Mouse (Mus musculus): Measurements from ENCODE around the gene Ttll6.

- TF ChIP-seq CTCF (IDR thresholded peaks at IDR 0.05; ENCODE audit: insufficient read depth, low read length) (peak; percentile 72), POLR2A (IDR thresholded peaks at IDR 0.05; ENCODE audit: borderline replicate concordance, extremely low read depth, low read depth, low read length) (no peak)
Measured at GRCm38 (mm10) chr11:96133239-96133865, at the start of gene Ttll6.
